Mouse (Mus musculus) embryo, embryonic 10 days (tissue): ENCODE data around the gene Dctn3.
"Not testable (repeated sequence)": the region's sequence is repeated elsewhere in the genome, so short reads cannot be mapped to it uniquely, and the experiment has no call there.

ENCODE experiments used
- DNase-seq: peaks from one replicate; pipeline ENCODE4 v3.0.0-alpha.2; 2015; ENCODE audit warnings: low spot score

Gene Dctn3

DNA sequence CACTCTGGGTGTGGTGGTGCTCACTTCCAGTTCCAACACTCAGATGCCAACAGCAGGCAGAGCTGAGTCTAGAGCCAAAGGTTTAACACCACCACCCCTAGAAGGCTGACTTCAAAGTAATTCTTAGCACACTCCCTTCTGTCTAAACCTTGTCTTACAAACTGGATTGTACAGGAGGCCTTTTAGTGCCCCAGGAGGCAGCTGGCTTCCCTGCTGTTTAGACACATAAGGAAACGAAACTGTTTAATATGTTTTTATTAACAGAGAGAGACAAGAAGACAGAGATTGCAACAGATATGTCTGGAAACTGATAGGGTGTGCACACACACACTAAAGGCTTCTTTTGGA is 15.3 kb upstream of the Dctn3 start:
- no peak for DNase-seq

DNA sequence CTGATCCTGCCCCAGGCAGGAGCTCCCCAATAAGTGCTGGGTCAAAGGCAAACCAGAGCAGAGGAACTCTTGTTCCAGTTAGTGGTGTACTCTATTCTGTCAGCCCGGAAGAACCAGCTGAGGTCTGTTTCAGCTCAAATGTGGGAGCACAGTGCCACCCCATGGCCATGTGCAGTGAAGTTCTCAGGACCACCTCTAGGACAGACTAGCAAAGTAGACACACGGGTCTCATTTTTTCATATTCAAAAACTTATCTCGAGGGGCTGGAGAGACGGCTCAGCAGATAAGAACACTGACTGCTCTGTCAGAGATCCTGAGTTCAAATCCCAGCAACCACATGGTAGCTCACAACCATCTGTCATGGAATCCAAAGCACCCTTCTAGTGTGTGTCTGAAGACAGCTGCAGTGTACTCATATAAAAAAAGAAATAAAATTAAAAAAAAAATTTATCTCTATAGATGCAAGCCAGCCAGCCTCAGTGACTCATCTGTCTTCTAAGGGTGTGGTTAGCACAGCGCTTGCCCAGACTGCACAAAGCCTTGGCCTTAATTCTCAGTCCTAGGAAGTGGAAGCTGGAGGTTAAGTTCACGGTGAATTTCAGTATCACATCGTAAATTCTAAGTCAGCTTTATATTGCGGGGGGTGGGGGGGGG is 14.8 kb upstream of the Dctn3 start:
- DNase-seq, result peak; percentile 86

DNA sequence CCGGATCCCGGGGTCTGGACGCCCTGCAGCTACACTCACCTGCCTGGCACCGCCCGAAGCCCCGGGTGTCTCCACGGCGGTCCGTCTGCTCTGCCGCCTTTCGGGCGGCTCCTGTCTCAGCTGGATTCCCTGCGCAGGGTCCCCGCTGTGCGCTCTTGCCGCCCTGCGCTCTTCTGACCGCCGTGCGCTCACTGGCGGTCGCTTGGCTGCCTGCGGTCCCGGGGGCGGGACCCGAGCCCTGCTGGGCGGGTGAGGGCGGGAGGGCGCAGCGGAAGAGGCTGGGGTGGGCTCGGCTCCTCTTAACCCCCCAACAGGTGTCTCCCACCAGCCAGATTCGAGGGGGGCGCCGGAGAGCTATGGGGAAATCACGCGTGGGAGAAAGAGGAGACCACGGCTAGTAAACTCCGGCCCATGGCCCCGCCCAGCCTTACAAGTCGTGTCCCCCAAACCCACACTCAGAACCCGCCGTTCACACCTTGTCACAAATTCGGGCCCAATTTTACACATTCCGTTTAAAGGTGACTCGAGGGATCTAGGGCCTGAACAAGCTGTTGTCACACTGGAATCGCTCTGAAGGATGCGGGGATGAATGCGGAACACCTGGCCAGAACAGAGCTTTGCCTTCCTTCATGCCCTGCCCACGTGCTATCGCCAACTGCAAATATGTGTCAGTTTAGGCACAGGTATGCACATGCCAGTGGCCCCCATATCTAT is 8.2 kb upstream of the Dctn3 start, which contains the start of gene Arid3c:
TSS of gene Arid3c (minus strand) at position 91 of the 714 bp plus-strand sequence.
- peak; percentile 49 for DNase-seq

DNA sequence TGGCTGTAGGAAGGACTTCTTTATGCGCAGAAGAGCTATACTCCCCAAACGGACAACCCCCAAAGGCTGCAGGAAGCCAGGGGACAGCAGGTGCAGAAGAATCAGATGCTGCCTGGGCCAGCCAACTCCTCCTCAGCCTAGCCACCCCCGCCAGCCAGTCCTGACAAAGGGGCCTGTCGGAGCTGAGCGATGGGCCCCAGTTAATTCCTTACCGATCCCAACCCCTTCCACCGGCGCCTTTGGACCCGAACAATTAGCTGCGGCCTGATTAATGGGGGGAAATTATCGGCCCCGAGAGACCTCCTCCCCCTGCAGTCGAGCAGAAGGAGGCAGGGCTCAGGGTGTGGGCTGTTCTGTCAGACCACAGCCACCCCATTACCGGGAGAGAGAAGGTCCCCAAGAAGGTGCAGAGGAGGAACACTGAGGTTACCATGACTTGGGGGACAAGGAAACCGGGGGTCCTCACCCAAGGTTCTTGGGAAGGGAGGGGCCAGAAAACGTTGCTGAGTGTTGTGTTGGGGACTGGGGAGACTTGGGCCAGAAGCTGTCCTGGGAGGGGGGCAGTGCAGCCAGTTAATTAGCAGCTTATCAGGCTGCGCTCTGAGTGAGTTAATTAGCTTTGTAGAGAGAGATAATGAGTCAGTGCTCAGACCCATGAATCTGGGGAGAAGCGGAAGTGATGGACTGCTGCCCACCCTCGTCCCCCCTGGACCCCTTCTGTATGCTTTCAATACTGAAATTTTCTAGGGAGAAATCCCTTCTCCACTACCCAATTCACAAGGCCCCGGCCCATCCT is 4.1 kb upstream of the Dctn3 start:
- DNase-seq, result peak; percentile 47

DNA sequence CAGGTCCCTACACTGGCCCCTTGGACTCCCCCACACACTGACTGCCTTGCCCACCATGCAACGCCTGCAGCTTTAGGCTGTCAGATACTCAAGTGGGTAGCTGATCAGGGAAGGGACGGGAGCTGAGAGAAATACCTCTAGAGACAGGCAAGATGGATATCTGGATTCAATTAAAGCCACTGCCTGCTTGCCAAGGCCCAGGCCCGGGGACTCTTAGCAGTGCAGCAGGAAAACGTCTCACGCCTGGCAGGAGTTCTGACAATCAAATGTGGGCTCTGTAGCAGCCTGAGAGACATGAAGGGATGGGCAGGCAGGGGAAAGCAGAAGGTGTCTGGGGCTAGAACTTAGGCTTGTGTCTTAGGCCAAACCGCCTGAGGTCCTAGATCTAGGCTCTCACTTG is 6.1 kb downstream of the Dctn3 start:
- DNase-seq, result no peak

DNA sequence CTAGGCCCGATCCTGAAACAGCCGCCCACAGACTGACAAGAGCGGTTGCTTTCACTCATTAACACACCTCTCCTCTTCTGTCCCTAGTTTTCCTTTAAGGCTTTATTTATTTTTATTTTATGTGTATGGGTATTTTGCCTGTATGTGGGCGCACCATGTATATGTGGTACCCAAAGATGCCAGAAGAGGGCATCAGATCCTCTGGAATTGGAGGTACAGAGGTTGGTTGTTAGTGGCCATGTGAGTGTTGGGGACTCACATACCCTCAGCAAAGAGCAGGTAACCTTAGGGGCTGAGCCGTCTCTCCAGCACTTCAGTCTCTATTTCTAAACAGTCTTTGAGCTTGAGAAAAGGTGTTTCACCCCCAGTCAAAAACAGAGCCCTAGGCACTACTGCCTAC is 7.4 kb downstream of the Dctn3 start:
- peak; percentile 60 for DNase-seq

DNA sequence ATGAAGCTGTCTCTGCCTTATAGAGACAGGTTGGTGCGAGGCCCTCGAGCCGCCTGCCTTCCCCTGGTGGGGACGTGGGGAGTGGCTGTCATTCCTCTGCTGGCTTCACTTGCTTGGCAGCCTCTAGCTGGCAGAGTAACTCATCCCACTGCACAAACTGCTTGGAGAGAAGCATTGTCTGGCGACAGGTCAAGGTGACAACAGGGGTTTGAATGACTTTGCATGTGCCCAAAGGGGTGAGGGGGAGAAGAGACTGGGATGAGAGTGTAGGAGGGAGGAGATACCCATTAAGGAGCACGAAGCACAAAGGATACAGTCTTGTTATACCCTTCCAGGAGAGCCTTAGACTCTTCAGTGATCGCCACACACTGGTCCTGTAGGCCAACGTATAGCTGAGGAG is 7.9 kb downstream of the Dctn3 start:
- DNase-seq, result no peak

DNA sequence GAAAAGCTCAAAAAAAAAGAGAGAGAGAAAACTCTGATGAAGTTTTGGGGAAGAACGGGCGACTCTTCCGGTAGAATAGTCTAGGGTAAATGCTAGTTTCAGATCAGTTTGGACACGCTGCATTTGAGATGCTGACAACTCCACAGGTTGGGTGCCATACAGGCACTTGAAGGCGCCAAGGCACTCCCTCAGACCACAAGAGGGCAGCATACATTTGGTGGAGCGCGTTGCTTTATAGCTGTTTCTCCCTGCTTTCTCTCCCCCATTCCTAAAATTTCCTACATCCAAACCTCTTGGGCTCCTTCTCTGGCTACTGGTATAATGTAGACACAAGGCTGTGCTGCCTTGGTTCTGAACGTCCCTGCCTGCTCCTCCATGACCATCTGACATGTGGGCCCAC is 8.7 kb downstream of the Dctn3 start:
- peak; percentile 85 for DNase-seq

DNA sequence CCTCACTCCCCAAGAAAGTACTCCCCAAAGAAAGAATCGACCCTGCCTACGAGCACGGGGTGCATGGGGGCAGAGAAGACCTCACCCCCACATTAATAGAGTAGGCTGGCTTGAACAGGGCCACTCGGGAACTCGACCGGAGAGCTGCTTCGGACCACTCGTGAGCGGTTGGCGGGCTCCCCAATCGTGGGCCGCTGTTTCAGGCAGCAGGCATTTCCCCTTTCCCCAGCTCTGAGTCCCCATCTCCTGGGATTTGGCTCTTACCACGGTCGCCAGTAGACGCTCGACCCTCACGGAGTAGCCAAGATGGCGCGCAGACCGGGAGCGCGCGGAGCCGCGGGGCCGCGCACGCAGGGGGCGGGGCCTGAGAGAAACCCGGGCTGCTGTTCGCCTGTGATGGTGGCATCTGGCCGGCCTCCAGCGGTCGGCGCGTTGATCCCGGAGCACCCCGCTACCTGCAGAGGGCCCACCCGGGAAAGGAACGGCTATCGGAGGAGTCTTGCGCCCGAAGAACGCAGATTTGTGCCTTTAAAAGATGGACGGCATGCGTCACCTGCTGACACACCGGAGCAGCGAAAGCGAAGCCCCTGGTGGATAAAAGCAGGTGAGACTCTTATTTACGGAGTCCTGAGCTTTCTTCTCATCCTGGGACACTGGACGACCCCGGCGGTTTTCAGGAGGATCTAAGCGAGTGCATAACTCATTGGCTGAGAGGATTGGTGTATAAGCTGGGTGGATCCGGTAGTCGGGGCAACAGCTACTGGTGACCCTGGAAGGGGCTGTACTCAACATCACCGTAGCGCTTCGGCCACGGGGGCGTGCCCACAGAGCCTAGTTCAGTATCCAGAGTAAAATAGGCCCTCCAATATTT is 9.5 kb downstream of the Dctn3 start, which contains the start of gene Rpp25l:
TSS of gene Rpp25l (minus strand) at position 338 of the 871 bp plus-strand sequence.
- peak; percentile 83 for DNase-seq

DNA sequence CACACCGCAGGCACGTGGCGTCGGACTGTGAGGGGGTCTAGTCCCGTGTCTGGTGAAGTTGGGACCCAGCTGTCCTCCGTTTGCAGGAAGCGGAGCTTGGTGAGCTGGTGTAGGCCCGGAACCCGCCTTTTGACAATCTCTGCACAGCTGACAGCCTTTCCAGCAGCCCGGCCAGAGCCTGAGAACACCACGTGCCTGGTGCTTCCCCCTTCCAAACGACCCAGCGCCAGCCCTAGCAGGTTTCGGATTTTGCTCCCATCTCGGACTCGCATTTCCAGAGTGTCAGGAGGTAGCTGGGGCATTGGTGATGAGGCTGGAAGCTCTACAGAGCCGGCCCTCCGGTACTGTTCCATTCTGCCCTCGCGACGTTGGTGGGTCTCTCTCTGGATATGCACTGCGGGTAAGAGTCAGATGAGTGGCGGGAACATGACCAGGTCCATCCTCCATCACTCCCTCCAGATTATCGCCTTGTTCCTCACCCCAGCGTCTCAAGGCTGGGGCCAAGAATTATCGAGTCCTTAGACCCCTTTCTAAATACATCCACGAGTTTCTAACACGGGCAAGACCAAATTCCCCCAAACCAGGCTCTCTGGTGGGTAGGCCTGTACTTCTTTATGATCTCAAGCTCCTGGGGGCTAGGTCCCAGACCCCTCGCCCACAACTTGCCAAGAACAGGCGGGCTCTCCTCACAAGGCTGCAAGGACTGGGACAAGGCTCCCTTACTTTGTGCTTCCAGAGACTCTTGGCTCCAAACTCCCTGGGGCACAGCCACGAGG is 10.4 kb downstream of the Dctn3 start:
- DNase-seq, result no peak

DNA sequence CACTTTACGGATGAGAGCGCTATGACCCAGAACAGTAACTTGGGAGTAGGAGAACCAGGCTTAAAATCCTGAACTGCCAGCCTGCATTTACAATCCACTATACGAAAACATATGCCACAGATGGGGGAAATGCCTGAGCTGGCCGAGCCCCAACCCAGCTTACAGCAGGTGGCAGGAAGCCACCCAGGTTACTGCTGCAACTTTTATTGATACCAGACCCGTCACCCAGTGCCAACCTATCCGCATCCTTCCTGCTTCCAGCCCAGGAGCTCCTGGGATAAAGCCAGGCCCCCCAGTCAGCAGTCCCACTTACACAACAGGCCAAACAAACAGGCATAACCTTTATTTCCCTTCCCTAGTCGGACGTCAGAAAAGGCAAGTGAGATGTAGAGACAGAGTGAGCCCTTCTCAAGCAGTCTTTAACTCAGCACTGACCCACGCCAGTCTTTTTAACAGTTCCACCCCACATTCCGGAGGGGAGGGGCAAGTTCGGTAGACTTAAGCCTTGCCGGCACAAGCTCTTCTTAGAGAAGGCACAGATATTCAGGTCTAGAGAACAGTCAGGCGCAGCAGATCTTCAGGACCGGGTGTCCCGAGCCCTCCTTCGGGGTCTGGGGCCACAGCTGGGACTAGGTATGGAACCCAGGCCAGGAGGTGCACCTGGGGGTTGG is 11.1 kb downstream of the Dctn3 start:
- no peak for DNase-seq

DNA sequence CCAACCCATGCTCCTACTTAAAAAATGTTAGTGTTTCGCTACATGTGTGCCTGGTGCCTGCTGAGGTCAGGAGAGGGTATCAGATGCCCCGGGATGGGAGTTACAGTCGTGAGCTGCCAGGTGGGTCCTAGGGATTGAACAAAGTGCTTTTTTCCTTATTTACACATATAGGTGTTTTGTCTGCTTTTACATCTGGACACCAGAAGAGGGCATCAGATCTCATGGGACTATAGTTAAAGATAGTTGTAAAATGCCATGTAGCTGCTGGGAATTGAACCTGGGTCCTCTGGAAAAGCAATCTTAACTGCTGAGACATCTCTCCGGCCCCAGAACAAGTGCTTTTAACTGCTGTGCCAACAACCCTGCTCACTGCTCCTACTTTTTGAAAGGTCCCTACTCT is 12.7 kb downstream of the Dctn3 start:
- DNase-seq, result no peak

DNA sequence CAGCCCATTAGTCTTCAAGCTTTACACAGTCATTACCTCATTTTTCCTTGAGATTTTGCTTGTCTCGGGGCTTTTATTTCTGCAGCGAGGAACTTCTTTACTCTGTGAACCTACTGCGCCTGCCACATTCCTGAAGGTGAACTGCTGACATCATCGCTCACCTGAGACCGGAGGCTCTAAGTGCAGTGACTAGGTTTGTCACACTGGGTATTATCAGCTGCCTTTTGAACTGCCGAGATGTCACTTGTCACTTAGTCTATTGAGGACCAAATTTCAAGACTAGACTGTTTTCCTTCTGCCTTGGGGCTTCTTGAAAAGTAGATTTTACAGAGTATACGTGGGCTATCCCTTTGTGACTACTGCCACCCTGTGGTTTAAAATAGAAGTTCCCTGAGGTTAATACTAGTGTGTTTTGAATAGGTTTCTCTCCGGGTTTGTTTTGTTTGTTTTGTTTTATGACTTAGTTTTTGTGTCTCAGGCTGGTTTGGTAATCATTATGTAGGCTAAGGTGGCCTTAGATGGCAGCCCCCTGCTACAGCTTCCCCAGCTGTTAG is 14.7 kb downstream of the Dctn3 start:
- DNase-seq, result peak; percentile 61

DNA sequence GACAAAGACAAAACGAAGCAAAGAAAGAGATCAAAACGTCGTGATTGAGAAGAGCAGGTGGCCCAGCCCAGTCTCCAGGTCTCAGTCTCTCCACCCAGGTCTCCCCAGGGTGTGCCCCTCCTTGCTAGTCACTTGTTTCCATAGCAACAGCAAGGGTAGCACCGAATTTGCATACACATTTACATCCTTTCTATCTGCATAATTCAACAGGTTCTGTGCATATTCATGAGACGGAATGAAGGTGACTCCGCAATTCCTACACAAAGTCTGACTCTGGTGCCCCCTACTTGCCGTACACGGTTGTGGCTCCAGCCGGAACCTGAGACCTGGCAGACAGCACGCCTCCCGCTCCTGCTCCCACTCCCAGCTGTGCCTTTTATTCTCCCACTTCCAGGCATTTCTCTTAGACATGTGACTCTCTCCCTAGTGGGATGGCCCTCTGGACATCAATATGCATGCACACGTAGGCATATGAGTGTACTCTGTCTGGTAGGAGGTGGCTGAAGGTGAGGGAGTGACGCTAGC is 15.9 kb downstream of the Dctn3 start:
- DNase-seq, result peak; percentile 89

DNA sequence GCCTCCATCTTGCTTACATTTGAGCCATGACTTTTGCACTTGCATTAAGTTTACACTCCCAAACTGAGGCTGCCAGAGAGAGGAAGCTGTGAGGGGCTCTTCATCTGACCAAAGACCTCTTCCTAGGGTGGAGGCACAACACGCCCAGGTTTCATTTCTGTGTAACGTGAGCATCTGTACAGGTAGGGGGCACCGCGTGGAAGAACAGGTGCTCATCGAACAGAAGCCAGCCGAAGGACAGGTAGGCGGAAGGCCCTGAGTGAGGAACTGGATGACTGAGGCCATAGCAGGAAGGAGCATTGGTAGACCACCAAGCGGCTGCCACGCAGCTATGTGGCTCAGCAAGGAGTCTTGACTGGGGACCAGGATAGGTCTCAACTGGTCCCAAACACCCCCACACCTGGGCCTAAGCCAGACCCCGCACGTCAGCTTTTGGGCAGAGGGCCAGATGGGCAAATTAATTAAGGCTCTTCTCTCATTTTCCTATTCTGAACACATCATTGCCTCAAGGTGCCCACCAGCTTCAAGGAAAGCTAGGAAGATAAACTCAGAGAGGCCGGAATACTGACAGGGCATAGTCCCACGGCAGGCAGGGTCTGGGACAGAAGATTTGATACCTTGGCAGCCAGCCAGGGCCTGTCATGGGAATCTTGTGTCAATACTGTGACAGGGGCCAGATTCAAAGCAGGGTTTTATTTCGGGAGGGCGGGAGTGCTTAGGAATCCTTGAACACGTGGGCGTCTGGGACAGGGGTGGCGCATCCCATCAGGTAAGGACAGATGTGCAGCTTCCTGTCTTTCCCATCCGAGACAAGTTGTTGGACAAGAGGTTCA is 16.8 kb downstream of the Dctn3 start:
- DNase-seq, result no peak

DNA sequence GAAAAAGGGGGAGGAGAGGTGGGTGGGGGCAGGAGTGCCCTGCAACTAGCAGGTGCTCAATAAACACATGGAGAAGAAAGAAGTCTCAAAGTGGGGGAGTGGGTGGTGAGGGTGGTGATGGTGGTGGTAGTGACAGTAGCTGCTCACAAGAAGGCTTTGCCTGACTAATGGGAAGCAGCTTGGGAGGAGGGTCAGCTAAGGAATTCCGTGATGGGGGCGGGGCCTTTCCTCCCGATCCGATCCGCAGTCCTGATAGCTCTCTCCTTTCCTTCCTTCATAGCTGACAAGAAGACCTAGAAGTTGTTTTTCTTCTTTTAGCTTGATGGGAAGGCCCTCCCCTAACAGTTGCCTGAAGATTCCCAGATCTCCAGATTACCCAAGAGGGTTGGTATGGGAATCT is 18.3 kb downstream of the Dctn3 start:
- DNase-seq, result peak; percentile 64

DNA sequence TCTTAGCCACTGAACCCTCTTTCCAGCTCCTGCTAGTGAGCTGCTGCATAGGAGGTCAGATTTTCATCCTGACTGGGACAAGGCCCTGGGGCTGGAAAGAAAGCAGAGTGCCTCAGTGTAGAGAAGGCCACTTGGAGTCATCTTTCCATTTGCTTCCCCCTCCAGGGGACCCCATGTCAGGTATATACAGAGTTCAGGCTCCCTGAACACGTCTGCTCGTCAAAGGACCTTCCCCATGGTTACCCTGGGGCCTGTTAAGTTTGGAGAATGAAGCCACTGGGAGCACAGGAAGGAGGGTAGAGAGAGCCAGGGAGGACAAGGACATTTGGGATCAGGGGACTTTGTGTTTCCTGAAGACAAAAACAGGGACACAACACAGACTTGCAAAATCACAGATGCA is 20.7 kb downstream of the Dctn3 start:
- DNase-seq, result not testable (repeated sequence)

DNA sequence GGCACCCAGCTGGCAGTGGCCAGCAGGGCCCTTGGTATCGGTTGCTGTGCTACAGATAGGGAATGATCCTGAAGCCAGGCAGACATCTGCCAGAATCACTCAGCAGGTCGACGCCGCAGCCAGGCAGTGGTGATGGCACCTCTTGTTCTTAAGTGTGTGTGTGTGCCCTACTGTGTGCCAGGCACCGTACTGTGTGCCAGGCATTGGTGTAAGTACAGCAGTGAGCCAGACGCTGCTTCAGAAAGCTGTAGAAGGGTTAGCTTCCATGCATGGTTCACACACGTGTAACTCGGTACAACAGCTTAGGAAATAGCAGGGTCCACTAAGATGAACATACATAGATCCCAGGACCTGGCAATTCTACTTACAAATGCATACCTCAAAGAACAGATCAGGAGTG is 22.7 kb downstream of the Dctn3 start:
- not testable (repeated sequence) for DNase-seq

DNA sequence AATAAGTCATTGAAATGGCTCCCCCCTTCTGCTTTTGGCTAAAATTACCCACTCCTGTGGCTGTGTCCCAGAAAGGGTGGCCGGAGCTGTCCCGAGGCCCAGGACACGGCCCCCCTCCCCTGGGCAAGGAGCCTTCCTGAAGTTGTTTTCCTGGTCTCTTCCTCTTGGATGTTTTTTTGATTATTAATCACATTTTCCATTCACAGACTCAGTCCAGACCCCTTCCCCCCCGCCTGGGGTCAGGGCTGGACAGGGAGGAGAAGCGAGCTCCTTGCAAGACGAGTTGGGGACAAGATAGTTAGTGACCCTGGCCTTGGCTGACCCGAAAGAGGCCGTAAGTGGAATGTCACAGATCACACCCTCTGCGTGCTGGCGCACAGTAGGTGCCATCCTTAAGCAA is 23.2 kb downstream of the Dctn3 start, which contains the start of gene Il11ra1:
TSS of gene Il11ra1 (plus strand) at position 207 of the 400 bp plus-strand sequence.
- DNase-seq, result not testable (repeated sequence)
